Mouse (Mus musculus) megakaryocyte progenitor cell, adult 5-6 weeks (primary cell): ENCODE data around the gene 0610010K14Rik. TPM values are rescaled to one million over a fixed set of nuclear protein-coding genes. Genes with fewer than 3 reads are reported as not detected.

Experiments
- ATAC-seq: replicated peaks from 2 replicates; pipeline ENCODE4 v1.8.0; 2016; ENCODE audit warnings: mild to moderate bottlenecking, moderate TSS enrichment, inconsistent platforms; ENCODE audit not compliant: poor library complexity
- total RNA-seq, 2 experiments: library from RNA; stranded (forward) in 1 of 2; stranded (reverse) in 1 of 2; fragments of 157-497, 149-512 nt in 1 of 2; fragments of 200-1000 nt in 1 of 2; gene quantifications; 2 replicates each; pipeline versions ENCODE4 v1.2.3 to v1.2.4; 2015 to 2017

Gene 0610010K14Rik
- total RNA-seq, 2 experiments from 2014 or later: 24.4 to 73.4 TPM

DNA sequence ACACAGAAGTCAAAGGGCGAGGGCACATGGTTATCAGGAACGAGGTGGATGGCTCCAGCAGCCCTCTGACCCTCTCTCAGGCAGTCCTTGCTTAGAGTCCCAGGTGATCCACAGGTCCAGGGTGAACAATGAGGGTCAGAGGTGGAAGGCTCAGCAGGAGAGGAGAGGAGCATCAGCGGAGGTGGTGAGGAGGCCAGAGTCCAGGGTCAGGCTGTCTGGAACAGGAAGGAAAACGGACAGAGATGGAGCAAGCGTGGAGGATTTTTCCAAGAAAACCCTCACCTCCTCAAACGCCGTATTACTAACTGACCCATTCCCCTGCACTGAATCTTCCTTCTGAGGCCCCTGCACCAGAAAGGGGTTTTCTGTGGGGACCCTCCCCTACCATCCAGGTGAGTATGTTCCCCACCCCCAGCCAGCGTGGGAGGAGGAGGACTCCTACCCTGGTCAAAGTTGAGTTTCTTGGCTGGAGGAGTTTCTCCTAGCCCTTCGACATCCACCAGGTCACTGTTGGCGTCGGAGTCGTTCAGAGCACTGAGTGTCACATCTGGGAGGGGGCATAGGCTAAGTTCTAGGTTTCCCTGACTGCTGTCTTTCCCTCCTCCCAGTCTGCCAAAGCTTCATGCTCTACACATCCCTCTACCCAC, 2.3 kb downstream of the 0610010K14Rik start:
- no peak for ATAC-seq

DNA sequence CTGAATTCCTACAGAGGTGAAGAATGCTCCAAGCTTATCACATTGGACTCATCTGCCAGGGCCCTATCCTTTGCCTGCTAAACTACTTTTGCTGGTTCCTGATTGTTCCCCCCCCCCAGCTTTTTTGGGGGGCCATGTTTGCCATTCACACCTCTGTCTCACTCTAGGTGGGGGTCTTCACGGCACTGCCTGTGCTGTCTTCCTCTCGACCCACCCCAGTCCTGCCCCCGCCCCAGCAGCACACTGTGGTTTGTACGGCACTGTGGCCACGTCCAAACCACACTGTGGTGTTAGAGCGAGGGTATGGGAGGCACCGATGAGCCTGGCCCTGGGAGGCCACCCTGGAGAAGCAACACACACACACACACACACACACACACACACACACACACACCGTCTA, 3.2 kb downstream of the 0610010K14Rik start:
- ATAC-seq: no peak

GRCm38 (mm10) chr11:70234037-70234436, 3.7 kb downstream of the 0610010K14Rik start:
- no peak for ATAC-seq

- ATAC-seq: no peak
Observed at GRCm38 (mm10) chr11:70233016-70233415, 4.7 kb downstream of the 0610010K14Rik start.

DNA sequence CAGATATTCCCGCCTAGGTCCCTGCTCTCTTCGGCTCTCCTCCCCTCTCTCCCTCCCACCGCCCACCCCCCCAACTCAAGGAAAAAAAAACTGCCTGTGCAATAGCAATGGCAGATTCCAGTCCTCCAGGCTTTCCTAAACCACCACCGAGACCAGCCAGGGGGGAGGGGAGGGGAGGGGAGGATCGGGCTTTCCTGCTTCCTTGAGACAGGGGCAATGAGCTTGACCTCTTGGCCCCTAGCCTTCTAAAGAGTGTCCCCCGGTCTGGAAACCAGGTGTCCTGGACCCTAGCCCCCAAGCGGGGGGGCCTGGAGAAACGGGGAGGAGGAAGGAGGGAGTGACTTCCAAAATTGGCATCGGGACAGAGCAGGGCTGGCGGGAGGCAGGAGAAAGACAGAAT, 5.2 kb downstream of the 0610010K14Rik start:
- ATAC-seq: no peak

DNA sequence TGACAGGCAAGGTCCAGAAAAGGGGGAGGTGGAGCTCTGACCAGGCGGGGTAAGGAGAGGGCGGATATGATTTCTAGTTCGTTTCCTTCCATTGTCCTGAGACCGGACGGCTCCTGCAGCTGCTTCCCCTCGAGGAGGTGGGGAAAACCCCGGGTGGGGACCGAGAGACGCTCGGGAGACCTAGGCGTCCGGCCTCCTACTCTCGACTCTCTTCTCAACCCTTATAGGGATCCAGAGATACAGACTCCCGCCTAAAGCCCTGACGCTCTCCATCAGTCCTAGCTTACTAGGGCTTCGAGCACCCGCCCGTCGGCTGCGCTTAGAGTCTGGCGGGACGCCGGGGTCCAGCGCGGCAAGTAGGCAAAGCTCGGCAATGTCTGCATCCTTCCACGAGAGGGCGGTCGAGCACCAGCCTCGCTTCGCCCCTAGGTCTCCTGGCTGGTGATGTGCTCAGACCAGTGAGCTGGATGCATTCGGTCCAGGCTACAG, 7.4 kb downstream of the 0610010K14Rik start:
- peak; percentile 89 for ATAC-seq

GRCm38 (mm10) chr11:70229260-70230010, 8.3 kb downstream of the 0610010K14Rik start, which contains the start of gene Bcl6b:
TSS of gene Bcl6b (minus strand) at chr11:70229798.
- ATAC-seq: no peak

DNA sequence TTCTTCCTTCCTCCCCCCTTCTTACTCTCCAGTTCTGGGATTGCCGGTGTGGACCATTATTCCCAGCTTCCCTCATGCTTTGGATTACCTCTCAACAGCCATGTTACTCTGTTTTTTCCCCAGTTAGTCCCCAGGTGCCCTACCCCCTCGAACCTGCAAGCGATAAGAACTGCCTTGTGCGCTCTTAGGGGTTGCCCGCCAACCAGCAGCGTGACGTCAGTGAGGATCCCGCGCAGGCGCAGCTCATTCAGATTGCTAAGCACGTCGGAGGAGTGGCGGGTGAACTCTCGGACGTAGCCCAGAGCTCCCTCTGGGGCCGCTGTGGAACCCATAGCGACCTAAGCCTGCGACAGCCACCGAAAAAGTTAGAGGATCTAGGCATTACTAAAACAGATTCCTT, 8.9 kb downstream of the 0610010K14Rik start:
- ATAC-seq: peak; percentile 73

DNA sequence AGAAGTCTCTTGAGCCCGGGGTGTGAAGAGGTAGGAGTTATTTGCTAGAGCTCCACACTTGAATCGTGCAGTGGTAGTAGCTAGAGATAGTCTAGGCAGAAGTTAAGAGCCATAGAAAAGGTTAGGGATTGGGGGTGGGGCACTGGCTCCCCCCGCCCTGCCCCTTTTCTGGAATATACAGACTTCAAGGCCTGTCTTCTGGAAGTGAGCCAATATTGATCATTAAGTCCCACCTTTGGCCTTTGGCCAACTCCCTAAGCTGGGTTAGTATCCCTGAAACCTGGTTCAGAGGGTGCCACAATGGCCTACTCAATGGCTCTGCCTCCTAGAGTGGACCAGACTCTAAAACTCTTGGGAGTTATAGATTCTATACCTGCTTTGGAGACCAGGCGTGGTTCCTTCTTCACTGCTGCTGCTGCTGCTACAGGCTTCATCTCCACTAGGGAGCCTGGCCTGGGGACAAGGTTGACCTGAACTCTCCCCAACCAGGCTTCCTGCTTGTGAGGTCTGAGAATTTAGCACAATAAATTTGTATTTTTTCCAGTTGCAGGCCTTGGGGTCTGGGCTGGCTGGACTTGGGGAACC, 10.0 kb downstream of the 0610010K14Rik start:
- no peak for ATAC-seq

DNA sequence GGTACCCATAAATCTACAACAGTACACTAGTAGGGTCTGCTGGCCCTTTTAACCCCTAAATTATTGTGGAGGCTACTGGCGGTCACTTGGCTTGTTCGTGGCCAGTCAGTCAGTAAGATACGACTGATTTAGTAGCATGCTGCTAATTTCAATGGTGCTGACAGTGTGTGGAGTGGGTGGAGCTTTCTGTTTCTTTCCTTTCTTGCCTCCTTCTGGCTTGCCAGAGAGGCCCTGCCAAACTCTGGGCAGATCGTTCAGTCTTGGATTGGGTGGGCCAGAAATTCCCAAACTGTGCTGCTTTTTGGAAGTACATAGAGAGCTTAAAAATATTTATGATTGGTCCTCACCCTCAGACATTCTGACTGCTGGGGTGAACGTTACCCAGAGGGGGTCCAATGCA, 10.6 kb downstream of the 0610010K14Rik start:
- no peak for ATAC-seq

DNA sequence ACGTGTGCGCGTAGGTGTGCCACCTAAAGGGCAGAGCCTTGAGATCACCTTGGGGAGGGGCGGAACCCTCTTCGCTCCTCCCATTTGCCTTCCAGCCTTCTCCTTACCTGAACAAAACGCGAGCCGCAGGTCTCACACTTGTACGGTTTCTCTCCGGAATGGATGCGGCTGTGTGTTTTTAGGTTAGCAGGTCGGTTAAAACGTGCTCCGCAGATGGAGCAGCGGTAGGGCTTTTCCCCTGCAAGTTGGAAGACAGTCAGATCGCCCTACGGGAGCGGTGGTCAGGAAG, 11.2 kb downstream of the 0610010K14Rik start:
- ATAC-seq: no peak

- no peak for ATAC-seq
Observed at GRCm38 (mm10) chr11:70225798-70226601, 11.7 kb downstream of the 0610010K14Rik start.

DNA sequence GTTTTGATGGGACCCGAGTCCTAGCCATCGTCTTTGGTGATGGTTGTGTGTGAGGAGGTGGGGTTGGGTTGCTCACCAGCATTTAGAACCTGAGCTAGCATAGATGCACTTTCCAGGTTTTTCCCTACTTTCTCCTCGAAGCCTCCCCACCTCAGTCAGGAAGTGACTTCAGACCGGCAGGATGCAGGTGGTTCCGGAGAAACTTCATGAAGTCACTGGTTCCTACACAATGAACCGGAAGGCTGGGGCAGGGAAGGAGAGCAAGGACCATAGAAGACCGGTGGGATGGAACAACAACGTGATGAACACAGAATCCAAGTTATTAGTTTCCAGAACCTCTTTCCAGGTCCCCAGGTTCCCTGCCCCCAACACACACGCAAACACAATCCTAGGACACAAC, 14.0 kb downstream of the 0610010K14Rik start:
- ATAC-seq: no peak

DNA sequence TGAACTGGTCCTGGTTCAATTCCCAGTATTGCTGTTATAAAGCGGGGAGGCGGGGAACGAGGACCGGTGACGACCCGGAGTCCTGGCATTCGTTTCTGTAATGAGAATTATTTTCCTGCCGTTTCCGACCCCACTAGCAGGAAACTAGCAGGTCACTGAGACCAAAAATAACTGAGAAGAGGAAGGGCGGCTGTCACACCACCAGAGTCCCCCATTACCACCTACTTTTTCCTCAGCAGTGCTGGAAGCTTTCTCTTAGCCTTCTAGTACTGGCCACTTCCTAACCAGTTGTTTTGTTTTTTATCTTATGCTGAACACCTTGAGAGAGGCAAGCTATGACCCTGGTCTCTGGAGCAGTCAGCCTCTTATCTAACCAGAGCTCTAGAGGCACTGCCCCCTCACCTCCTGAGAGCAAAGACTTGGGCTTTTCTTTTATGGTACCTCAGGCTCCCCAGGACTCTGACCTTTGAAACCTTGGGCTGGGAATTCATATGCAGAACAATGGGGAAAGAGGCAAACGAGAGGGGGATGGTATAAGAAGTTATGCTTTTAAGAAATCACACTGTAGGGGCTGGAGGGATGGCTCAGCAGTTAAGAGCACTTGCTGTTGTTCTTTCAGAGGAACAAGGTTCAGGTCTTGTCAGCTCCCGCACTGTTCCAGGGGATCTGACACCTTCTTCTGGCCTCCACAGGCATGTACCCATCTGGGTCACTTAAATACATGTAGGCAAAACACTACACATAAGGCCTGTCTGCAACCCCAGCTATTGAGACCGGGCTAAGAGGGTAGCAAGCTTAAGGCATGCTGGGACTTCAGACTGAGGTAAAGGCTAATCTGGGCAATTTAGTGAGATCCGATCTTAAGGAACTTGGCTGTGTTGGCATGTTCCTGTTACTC, 15.9 kb downstream of the 0610010K14Rik start:
- peak; percentile 68 for ATAC-seq

DNA sequence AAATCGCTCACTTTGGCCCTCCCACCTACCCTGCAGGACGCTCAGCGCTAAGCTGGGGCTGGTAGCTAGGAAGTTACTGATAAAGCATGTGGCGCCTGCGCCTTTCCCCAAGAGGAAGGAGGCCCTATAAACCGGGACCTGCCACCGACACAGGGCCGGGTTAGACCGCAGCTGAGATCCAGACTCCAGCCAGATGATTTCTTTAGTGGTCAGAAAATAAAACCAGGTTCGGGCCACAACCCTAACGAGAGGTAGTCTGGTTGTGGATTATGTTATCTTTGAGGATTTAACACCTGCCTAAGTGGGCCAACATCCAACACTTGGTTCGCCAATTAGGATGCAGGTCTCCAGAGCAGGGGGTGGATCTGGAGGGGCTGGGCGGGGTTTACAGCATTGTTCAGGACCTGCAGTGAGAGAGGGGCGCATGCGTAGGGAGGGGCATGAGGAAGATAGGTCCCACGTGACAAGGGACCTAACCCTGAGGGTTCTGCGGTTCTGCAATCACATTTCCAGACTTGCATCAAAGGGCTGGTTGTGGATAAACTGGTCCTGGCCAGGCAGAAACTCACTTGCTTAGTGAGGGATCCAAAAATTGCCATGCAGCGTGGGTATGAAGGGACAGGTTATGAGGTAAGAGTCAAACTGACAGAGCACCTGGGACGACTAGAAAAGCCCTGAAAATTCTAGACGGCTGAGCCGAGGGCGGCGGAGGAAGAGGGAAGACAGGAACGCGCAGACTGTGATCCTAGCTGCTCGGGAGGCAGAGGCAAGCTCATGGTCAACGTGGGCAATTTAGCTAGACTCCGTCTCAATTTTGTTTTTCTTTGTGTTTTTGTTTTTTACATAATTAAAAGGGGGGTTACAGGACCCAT, 16.7 kb downstream of the 0610010K14Rik start, which contains the start of gene Slc16a13:
Slc16a13 (minus strand) TSS at position 334 of the 872 bp plus-strand sequence.
- peak; percentile 79 for ATAC-seq

- no peak for ATAC-seq
Observed at GRCm38 (mm10) chr11:70220323-70220722, 17.4 kb downstream of the 0610010K14Rik start.

DNA sequence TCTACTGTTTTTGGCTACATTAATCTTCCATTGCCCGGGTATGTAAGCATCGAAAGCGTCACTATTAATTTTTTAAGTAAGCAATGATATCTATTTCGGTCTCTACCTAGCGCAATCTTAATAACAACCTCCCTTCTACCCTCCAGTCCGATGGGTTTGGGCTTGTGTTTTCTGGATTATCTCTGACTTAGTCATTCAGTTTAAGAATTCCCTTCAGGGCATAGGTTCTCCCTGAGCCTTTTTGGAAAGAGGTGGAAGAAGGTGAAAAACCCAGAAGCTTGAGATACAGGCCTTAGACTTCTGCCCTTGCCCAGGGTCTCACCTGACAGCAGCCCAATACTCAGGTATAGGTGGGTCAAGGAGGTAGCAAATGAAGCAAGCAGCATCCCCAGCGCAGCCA, 17.8 kb downstream of the 0610010K14Rik start:
- ATAC-seq: no peak

GRCm38 (mm10) chr11:70218741-70219470, 18.8 kb downstream of the 0610010K14Rik start:
- ATAC-seq: no peak
